Mouse (Mus musculus) midbrain, embryonic 16.5 days (tissue): ENCODE measurements around the gene Supt5. TPM values are rescaled to one million over a fixed set of nuclear protein-coding genes. Genes with fewer than 3 reads are reported as not detected.

Source experiments
- ATAC-seq: fragments of 200-750 bp; cut with Nextera tagmentation; 2 replicates; pipeline ENCODE4 v1.8.0; 2017; ENCODE audit warnings: moderate TSS enrichment
- H3K27ac ChIP-seq: fragments of 300-500 bp; sonication (generic); 2 replicates; pipeline ENCODE4 v1.5.1; 2014; ENCODE audit warnings: mild to moderate bottlenecking, low read length, mixed read lengths
- H3K27me3 ChIP-seq: fragments of 300-500 bp; sonication (generic); 2 replicates; pipeline ENCODE4 v1.6.1; 2014; ENCODE audit warnings: low read depth, low read length, mixed read lengths; ENCODE audit not compliant: control insufficient read depth, insufficient read depth
- H3K36me3 ChIP-seq: fragments of 300-500 bp; sonication (generic); 2 replicates; pipeline ENCODE4 v1.6.1; 2014; ENCODE audit warnings: mild to moderate bottlenecking, low read length, moderate library complexity, mixed read lengths; ENCODE audit not compliant: control insufficient read depth, insufficient read depth
- H3K4me1 ChIP-seq: fragments of 300-500 bp; sonication (generic); 2 replicates; pipeline ENCODE4 v1.6.1; 2014; ENCODE audit warnings: mild to moderate bottlenecking, low read length, mixed read lengths; ENCODE audit not compliant: control insufficient read depth, insufficient read depth
- H3K4me2 ChIP-seq: fragments of 300-500 bp; sonication (generic); 2 replicates; pipeline ENCODE4 v1.6.1; 2014; ENCODE audit warnings: mild to moderate bottlenecking, low read length, mixed read lengths
- H3K4me3 ChIP-seq: fragments of 300-500 bp; sonication (generic); 2 replicates; pipeline ENCODE4 v1.5.1; 2014; ENCODE audit warnings: low read depth, mild to moderate bottlenecking, low read length, moderate library complexity, mixed read lengths
- H3K9ac ChIP-seq: fragments of 300-500 bp; sonication (generic); 2 replicates; pipeline ENCODE4 v1.6.1; 2014; ENCODE audit warnings: low read depth, low read length, mixed read lengths
- H3K9me3 ChIP-seq: fragments of 300-500 bp; sonication (generic); replicated peaks from 2 replicates; pipeline ENCODE4 v1.6.1; 2014; ENCODE audit warnings: mild to moderate bottlenecking, low read length, mixed read lengths; ENCODE audit not compliant: control insufficient read depth, poor library complexity, severe bottlenecking
- WGBS: fragments of 180-500 bp; shearing (Covaris S2); extraction: QIAGEN DNeasy Blood & Tissue Kit; methylation state at CpG from one replicate; pipeline ENCODE4 v1.1.7; 2014; 5-methylcytosine and 5-hydroxymethylcytosine counted together
- polyA plus RNA-seq: library from polyadenylated mRNA; unstranded; fragments of >200 nt; fragmentation: Nextera tagmentation; extraction: Ambion mirVana; gene quantifications from 2 replicates; pipeline ENCODE4 v1.2.1, GENCODE M21; 2015

Supt5 gene
- polyA plus RNA-seq, 1 experiment from 2014 or later: 111 TPM

GRCm38 (mm10) chr7:28376011-28376771 lies 37.6 kb upstream of the Supt5 start:
- peak overlapping the region; percentile 81 for H3K27ac ChIP-seq
- 5% methylated on average over 30 of the region's 30 CpGs for WGBS
- ATAC-seq: no peak

GRCm38 (mm10) chr7:28375176-28375921 lies 36.8 kb upstream of the Supt5 start:
- Histone ChIP-seq H3K9me3 (no peaks in the 10 kb centered on the region), H3K27ac (peak overlapping the region; percentile 81), H3K27me3 (peaks cover 4% of the 10 kb centered on the region; the same call in 1 of the 2 replicates), H3K4me3 (peak overlapping the region; percentile 48), H3K36me3 (no peaks in the 10 kb centered on the region), H3K4me2 (peak overlapping the region; percentile 81), H3K4me1 (peaks cover 25% of the 10 kb centered on the region), H3K9ac (peak overlapping the region; percentile 68)
- 1% methylated on average over 32 of the region's 36 CpGs for WGBS
- ATAC-seq: 0 out of 2 replicates have a peak, but pooled peaks have one; percentile 7

More at GRCm38 (mm10) chr7:28376011-28376771, 37.6 kb upstream of the Supt5 start:
- H3K9me3 ChIP-seq: no peaks in the 10 kb centered on the region
- peak overlapping the region; percentile 48 for H3K4me3 ChIP-seq
- H3K4me2 ChIP-seq: peak overlapping the region; percentile 81
- H3K4me1 ChIP-seq: peaks cover 21% of the 10 kb centered on the region
- peak overlapping the region; percentile 68 for H3K9ac ChIP-seq
- H3K27me3 ChIP-seq: peaks cover 4% of the 10 kb centered on the region; the same call in 1 of the 2 replicates
- no peaks in the 10 kb centered on the region for H3K36me3 ChIP-seq

- WGBS: 81% methylated on average over 10 of the region's 10 CpGs
- Histone ChIP-seq H3K9me3 (no peaks in the 10 kb centered on the region), H3K4me1 (peaks cover 25% of the 10 kb centered on the region)
Measured at GRCm38 (mm10) chr7:28374647-28375046, 36.1 kb upstream of the Supt5 start.

GRCm38 (mm10) chr7:28373891-28374495 lies 35.4 kb upstream of the Supt5 start:
- Histone ChIP-seq H3K4me1 (peaks cover 23% of the 10 kb centered on the region), H3K9me3 (no peaks in the 10 kb centered on the region), H3K27me3 (peaks cover 4% of the 10 kb centered on the region; the same call in 1 of the 2 replicates), H3K9ac (no peak overlapping the region), H3K4me2 (no peak overlapping the region), H3K36me3 (no peaks in the 10 kb centered on the region), H3K27ac (0 out of 2 replicates have a peak overlapping the region, but pooled peaks have one; percentile 10), H3K4me3 (no peak overlapping the region)
- ATAC-seq: no peak
- WGBS: 82% methylated on average over 7 of the region's 7 CpGs

More at GRCm38 (mm10) chr7:28374647-28375046, 36.1 kb upstream of the Supt5 start:
- peaks cover 4% of the 10 kb centered on the region; the same call in 1 of the 2 replicates for H3K27me3 ChIP-seq
- ATAC-seq: no peak
- H3K27ac ChIP-seq: no peak overlapping the region
- H3K4me2 ChIP-seq: no peak overlapping the region
- H3K4me3 ChIP-seq: no peak overlapping the region
- no peak overlapping the region for H3K9ac ChIP-seq
- H3K36me3 ChIP-seq: no peaks in the 10 kb centered on the region

GRCm38 (mm10) chr7:28373131-28373581 lies 34.6 kb upstream of the Supt5 start:
- peak overlapping the region; percentile 18; the same call in 1 of the 2 replicates for H3K9ac ChIP-seq
- H3K27me3 ChIP-seq: peaks cover 4% of the 10 kb centered on the region; the same call in 1 of the 2 replicates
- no peaks in the 10 kb centered on the region for H3K36me3 ChIP-seq
- peak overlapping the region; percentile 88; the same call in 1 of the 2 replicates for H3K27ac ChIP-seq
- H3K4me3 ChIP-seq: peak overlapping the region; percentile 88
- H3K4me1 ChIP-seq: peaks cover 21% of the 10 kb centered on the region
- WGBS: under 1% methylated on average over 9 of the region's 9 CpGs
- ATAC-seq: peak; percentile 11
- H3K9me3 ChIP-seq: no peaks in the 10 kb centered on the region
- peak overlapping the region; percentile 96 for H3K4me2 ChIP-seq

GRCm38 (mm10) chr7:28372251-28373108 lies 33.9 kb upstream of the Supt5 start, which contains the start of gene Plekhg2:
Gene Plekhg2 (minus strand): TSS chr7:28372599.
- no peaks in the 10 kb centered on the region for H3K9me3 ChIP-seq
- peak within 1 kb of the TSS; percentile 88 for H3K4me3 ChIP-seq
- peak; percentile 91 for ATAC-seq
- under 1% methylated on average over 60 of the region's 66 CpGs for WGBS
- no peaks in the 10 kb centered on the region for H3K36me3 ChIP-seq
- H3K27ac ChIP-seq: peak within 1 kb of the TSS; percentile 88
- peaks cover under 1% of the 10 kb centered on the region; the same call in 1 of the 2 replicates for H3K27me3 ChIP-seq
- peak within 1 kb of the TSS; percentile 80 for H3K9ac ChIP-seq
- H3K4me2 ChIP-seq: peak within 1 kb of the TSS; percentile 96
- peaks cover 19% of the 10 kb centered on the region for H3K4me1 ChIP-seq

- peak overlapping the region; percentile 96 for H3K4me2 ChIP-seq
- no peaks in the 10 kb centered on the region for H3K9me3 ChIP-seq
- WGBS: under 1% methylated on average over 25 of the region's 43 CpGs
- peak overlapping the region; percentile 88 for H3K27ac ChIP-seq
- no peaks in the 10 kb centered on the region for H3K27me3 ChIP-seq
- H3K9ac ChIP-seq: peak overlapping the region; percentile 80
- H3K4me1 ChIP-seq: peaks cover 18% of the 10 kb centered on the region
- H3K36me3 ChIP-seq: no peaks in the 10 kb centered on the region
- 0 out of 2 replicates have a peak, but pooled peaks have one; percentile 2 for ATAC-seq
- peak overlapping the region; percentile 88 for H3K4me3 ChIP-seq
Measured at GRCm38 (mm10) chr7:28371514-28371989, 33.0 kb upstream of the Supt5 start.
